Mouse (Mus musculus): ENCODE measurements around the gene Panx1. TPM values are rescaled to one million over a fixed set of nuclear protein-coding genes. Genes with fewer than 3 reads are reported as not detected.

Gene Panx1
- polyA plus RNA-seq, 1 experiment from 2014 or later = 75.9 TPM

GRCm38 (mm10) chr9:14966787-14967186, 78.5 kb downstream of the Panx1 start:
- Histone ChIP-seq H3K9me3 (no peaks in the 10 kb centered on the region), H3K9ac (no peak overlapping the region), H3K4me1 (no peaks in the 10 kb centered on the region), H3K27me3 (no peaks in the 10 kb centered on the region), H3K36me3 (no peaks in the 10 kb centered on the region), H3K4me2 (replicated peaks) (no peak overlapping the region), H3K27ac (no peak overlapping the region), H3K4me3 (no peak overlapping the region)
- ATAC-seq (ENCODE audit: insufficient number of reproducible peaks, insufficient read depth, low FRiP score, low TSS enrichment) = no peak
- WGBS = 59% methylated on average over 4 of the region's 4 CpGs

DNA sequence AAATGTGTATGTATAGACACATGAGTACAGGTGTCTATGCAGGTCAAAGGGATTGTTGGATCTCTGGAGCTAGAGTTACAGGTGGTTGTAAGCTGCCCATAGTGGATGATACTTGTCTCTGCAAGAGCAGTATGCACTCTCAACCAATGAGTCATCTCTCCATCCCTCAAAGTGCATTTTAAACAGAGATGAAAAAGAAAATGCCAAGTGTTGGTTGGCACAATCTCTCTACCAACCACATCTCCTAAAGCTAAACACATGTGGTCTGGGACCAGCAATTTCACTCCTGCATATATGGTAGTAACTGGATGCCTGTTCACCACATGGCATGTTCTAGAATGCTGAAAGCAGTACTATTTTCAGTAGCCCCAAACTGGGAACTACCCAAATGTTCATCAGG, 79.9 kb downstream of the Panx1 start:
- H3K4me2 ChIP-seq (replicated peaks) = no peak overlapping the region
- H3K9me3 ChIP-seq = no peaks in the 10 kb centered on the region
- no peaks in the 10 kb centered on the region for H3K36me3 ChIP-seq
- H3K9ac ChIP-seq = no peak overlapping the region
- no peak for ATAC-seq (ENCODE audit: insufficient number of reproducible peaks, insufficient read depth, low FRiP score, low TSS enrichment)
- no peaks in the 10 kb centered on the region for H3K27me3 ChIP-seq
- H3K4me1 ChIP-seq = no peaks in the 10 kb centered on the region
- H3K4me3 ChIP-seq = no peak overlapping the region
- H3K27ac ChIP-seq = no peak overlapping the region

DNA sequence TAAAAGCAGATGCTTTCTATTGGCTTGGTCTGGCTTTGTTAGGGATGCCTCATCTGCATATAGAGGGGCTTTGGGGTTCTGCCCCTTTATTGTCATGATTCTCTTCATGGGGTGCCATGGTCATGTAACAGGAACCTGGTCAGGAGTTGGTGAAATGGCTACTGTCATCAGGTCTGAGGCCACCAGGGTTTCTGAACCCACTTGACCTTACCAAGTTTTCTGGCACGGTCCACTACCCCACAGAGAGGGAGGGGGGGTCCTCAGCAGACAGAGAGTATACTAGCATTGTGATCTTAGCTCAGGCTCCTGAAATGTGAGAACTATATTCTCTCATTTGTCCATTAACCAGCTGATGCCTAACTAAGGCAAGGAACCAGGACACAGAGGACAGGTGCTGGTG, 82.5 kb downstream of the Panx1 start:
- ATAC-seq (ENCODE audit: insufficient number of reproducible peaks, insufficient read depth, low FRiP score, low TSS enrichment) = no peak
- Histone ChIP-seq H3K9ac (no peak overlapping the region), H3K4me3 (no peak overlapping the region), H3K27me3 (no peaks in the 10 kb centered on the region), H3K4me2 (replicated peaks) (no peak overlapping the region), H3K36me3 (no peaks in the 10 kb centered on the region), H3K4me1 (no peaks in the 10 kb centered on the region), H3K27ac (no peak overlapping the region), H3K9me3 (no peaks in the 10 kb centered on the region)
- 86% methylated on average over 1 of the region's 1 CpGs for WGBS

DNA sequence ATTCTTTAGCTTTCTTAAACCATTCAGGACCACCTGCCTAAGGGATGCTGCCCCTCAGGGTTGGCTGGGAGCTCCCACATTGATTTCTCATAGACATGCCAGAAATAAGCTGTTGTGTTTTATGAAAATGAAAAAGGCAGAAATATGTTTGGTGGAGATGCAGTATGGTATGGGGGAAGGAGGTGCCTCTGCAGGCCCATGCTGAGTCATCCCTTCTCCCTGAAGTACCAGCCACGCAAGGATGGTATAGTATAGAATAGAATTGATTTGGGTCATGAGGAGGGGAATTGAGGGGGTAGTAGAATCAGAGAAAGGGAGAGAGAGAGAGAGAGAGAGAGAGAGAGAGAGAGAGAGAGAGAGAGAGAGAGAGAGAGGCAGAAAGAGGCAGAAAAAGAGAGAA, 90.6 kb downstream of the Panx1 start:
- H3K27ac ChIP-seq = no peak overlapping the region
- peaks cover 5% of the 10 kb centered on the region; the same call in 1 of the 2 replicates for H3K9me3 ChIP-seq
- no peak for ATAC-seq (ENCODE audit: insufficient number of reproducible peaks, insufficient read depth, low FRiP score, low TSS enrichment)
- no peak overlapping the region for H3K4me2 ChIP-seq (replicated peaks)
- WGBS = 57% methylated on average over 1 of the region's 1 CpGs
- no peaks in the 10 kb centered on the region for H3K36me3 ChIP-seq
- H3K27me3 ChIP-seq = no peaks in the 10 kb centered on the region
- H3K4me3 ChIP-seq = no peak overlapping the region
- no peak overlapping the region for H3K9ac ChIP-seq
- no peaks in the 10 kb centered on the region for H3K4me1 ChIP-seq

Other genes with a start within 250 kb of the Panx1 start
- 0.38 and 0.40 TPM in 2 replicates for gene Gpr83, start 185.3 kb downstream of the Panx1 start, polyA plus RNA-seq (2016; fragmentation: Nextera tagmentation; extraction: Ambion mirVana)
- 0.29 and 0.43 TPM in 2 replicates for gene Izumo1r, start 141.5 kb downstream of the Panx1 start, polyA plus RNA-seq (2016; fragmentation: Nextera tagmentation; extraction: Ambion mirVana)
- gene Hephl1, start 66.6 kb upstream of the Panx1 start, polyA plus RNA-seq (2016; fragmentation: Nextera tagmentation; extraction: Ambion mirVana) = not detected in 2 replicates
- gene Vstm5, start 193.6 kb upstream of the Panx1 start, polyA plus RNA-seq (2016; fragmentation: Nextera tagmentation; extraction: Ambion mirVana) = 3.0 and 3.5 TPM in 2 replicates
- gene Med17, start 234.5 kb upstream of the Panx1 start, polyA plus RNA-seq (2016; fragmentation: Nextera tagmentation; extraction: Ambion mirVana) = 41.1 and 42.1 TPM in 2 replicates